Mouse (Mus musculus) brown adipose tissue, adult 24 weeks (tissue): ENCODE results near the gene Lrrk1. TPM values are rescaled to one million over a fixed set of nuclear protein-coding genes. Genes with fewer than 3 reads are reported as not detected.

Experiments used
- H3K27ac ChIP-seq: fragments of 200-500 bp; replicated peaks from 2 replicates; pipeline ENCODE4 v1.5.1; 2012; ENCODE audit warnings: low read depth, mild to moderate bottlenecking, low read length
- H3K4me1 ChIP-seq: fragments of 200-500 bp; 2 replicates; pipeline ENCODE4 v1.6.1; 2012; ENCODE audit warnings: low read length, mixed read lengths; ENCODE audit not compliant: control insufficient read depth, insufficient read depth, insufficient read length
- H3K4me3 ChIP-seq: fragments of 200-500 bp; 2 replicates; pipeline ENCODE4 v1.5.1; 2012; ENCODE audit warnings: low read depth, mild to moderate bottlenecking, low read length, moderate library complexity; ENCODE audit not compliant: insufficient read depth
- polyA plus RNA-seq: library from polyadenylated mRNA; stranded (reverse); fragments of >200 nt; gene quantifications from 2 replicates; pipeline ENCODE4 v1.2.4, GENCODE M21; 2012; ENCODE audit not compliant: missing spikeins, insufficient read depth, insufficient read length

The Lrrk1 gene
- polyA plus RNA-seq, 1 experiment: 2.1 TPM

DNA sequence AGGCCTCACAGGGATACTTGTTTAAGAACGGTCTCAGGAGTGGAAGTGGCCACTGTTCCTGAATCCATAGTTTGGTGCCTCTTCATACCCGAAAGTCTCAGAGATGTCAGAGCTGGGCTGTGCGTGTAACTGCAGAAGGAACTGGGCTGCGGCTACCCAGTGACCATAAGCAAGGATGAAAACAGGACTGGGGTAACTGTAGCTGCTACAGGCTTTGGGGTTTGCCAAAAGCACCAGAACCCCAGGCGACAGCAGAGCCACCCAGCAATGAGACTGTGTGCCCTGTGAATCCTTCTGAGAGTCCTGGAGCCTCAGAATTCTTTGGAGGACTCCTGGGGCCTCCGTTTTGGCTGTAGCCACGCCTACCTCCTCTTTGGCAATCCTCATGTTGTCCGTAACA lies 13.5 kb upstream of the Lrrk1 start:
- Histone ChIP-seq H3K27ac (no peak overlapping the region), H3K4me3 (no peak overlapping the region), H3K4me1 (peaks cover 18% of the 10 kb centered on the region)

DNA sequence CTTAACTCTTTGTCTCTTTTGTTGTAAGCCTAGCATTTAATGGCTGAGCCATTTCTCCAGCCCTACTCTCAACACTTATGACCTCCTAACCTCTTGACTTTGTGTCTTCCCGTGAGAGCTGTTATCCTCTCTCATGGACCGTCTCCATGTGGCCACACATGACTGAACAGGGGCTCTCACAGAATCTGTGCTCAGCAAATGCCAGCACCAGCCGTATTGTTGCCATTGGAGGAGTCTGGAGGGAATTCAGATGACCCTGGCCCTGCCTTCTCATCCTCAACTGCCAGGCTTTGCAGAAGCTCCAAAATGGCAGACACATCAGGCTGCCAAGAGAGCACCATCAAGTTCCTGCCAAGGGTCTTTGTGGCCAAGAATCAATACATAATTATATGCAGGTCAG lies 9.1 kb upstream of the Lrrk1 start:
- Histone ChIP-seq H3K4me1 (no peaks in the 10 kb centered on the region), H3K4me3 (no peak overlapping the region), H3K27ac (no peak overlapping the region)

DNA sequence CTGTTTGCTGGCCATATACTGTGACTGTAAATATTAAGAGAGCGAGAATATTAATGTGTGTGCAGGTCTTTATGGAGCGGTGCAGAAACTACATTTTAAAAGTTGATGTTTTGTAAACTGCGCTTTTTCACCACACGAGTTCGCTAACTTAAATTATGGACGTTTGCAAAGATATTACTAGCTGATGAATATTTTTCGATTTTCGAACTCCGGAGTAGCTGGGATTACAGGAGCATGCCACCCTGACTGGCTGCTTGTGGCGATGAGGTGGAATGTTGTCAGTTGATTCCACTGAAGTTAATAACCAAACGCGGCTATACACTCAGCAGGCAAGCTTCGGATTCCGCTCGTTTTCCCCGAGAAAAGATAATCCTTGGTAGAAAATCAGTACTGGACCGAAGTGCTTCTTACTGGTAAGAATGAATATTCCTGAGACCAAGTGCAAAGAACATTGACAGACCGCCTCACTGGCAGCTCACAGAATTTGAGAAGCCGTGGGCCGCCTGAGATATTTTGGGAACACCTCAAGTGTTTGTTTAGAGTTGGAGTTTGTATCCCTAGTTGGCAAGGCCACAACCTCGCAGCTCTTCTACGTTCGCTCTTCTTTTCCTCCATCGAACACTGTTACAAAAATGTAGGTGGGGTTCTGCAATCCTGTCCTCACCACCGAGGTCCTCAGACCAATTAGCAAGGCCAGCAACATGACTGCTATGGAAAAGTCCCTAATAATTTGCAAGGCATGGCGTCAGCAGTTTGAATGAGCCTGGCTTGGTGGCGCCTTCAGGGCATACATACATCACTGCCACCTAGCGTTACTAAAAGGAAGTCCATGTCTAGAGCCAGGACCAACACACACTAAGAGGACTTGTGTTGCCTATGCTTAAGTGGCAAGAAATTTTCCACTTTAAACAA lies 727 bp upstream of the Lrrk1 start:
- Histone ChIP-seq H3K27ac (peak overlapping the region; percentile 15), H3K4me1 (peaks cover 14% of the 10 kb centered on the region; the same call in 1 of the 2 replicates), H3K4me3 (peak overlapping the region; percentile 64)

DNA sequence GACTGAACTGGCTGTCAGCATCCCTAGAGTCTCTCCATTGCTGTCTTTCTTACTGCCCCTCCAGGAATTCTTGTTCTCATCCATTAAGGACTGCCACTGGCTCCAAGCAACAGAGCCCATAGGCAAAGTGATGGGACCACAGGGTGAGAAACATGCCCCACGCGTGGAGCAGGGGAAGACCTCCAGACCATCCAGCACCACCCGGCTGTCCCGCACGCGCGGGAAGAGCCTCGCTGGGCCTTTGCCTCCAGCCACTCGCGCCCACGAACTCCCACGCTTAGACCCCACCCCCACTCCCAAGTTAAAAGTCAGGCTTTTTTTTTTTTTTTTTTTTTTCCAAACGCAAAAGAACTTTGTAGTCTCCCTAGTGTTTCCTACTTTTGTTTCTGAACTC lies 734 bp downstream of the Lrrk1 start:
- peak overlapping the region; percentile 86 for H3K27ac ChIP-seq
- H3K4me3 ChIP-seq: peak overlapping the region; percentile 64
- H3K4me1 ChIP-seq: peaks cover 19% of the 10 kb centered on the region; the same call in 1 of the 2 replicates

DNA sequence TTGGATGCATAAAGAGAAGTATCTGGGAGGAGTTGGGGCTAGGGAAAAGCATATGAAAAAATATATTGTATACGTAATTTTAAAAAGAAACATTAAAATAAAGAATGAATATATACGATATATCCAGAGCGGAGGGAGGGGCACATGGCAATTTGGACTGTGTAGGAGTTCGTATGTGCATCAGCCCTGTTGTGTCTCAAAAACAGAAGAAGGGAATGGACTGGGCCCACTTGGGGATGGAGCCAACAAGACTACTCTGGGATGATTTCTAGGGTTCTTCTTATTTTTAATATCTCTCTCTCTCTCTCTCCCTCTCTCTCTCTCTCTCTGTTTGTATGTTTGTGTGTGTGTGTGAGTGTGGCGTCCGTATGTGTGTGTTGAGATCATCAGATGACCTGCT lies 1.7 kb downstream of the Lrrk1 start:
- H3K4me1 ChIP-seq: peaks cover 19% of the 10 kb centered on the region; the same call in 1 of the 2 replicates

DNA sequence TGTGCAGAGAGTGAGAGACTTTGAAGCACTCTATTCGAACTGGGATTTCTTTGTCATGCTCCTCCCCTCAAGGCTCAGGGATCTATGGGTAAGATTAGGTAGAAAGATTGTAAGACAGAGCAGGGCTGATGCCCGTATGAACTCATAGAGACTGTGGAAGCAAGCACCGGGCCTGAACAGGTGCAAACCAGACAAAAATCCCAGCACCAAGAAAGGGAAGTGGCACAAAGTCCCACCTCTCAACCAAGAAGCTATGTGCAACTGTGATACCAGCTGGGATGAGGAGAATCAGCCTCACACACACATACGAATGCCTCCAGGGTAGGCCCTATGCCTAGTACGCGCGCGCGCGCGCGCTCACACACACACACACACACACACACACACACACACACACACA lies 2.3 kb downstream of the Lrrk1 start:
- peaks cover 19% of the 10 kb centered on the region; the same call in 1 of the 2 replicates for H3K4me1 ChIP-seq
- peak overlapping the region; percentile 9; the same call in 1 of the 2 replicates for H3K4me3 ChIP-seq
- no peak overlapping the region for H3K27ac ChIP-seq

More for the DNA sequence above, 1.7 kb downstream of the Lrrk1 start:
- Histone ChIP-seq H3K27ac (no peak overlapping the region), H3K4me3 (no peak overlapping the region)

DNA sequence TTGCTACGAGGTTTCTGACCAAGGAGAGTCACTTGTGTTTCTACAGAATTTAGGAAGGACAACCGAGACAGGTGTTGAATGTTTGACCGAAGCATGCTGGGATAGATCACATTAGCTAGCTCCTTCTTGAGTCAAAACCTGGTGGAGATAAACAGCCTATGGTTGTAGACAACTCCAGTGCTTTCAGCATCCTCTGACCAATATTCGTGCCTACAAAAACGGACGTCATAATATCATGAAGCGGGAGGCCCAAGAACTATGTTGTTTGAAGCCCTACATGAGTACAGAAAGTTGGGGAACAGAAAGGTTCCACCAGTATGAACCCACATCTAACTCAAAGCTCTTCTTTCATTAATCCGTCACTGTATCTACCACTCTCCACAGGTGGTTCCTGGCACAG lies 3.3 kb downstream of the Lrrk1 start:
- H3K4me3 ChIP-seq: peak overlapping the region; percentile 6; the same call in 1 of the 2 replicates
- H3K27ac ChIP-seq: no peak overlapping the region
- H3K4me1 ChIP-seq: peaks cover 19% of the 10 kb centered on the region; the same call in 1 of the 2 replicates

DNA sequence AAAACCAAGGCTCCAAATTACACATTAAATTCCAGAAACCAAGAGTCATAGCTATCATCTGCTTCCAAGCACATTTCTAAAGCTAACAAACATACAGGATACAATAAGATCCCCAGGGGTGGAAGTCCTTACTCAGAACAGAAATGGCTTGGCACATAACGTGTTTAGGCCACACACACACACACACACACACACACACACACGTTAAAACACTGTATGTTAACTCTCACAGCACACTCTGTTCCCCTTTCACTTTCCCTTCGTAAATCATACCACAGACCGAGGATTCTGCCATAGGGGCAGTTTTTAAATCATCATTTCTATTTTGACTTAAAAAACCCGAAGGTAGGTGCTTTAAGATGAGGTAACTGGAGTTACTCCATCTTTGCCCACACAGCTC lies 3.9 kb downstream of the Lrrk1 start:
- Histone ChIP-seq H3K4me1 (peaks cover 19% of the 10 kb centered on the region; the same call in 1 of the 2 replicates), H3K4me3 (no peak overlapping the region), H3K27ac (peak overlapping the region; percentile 38; the same call in 1 of the 2 replicates)

DNA sequence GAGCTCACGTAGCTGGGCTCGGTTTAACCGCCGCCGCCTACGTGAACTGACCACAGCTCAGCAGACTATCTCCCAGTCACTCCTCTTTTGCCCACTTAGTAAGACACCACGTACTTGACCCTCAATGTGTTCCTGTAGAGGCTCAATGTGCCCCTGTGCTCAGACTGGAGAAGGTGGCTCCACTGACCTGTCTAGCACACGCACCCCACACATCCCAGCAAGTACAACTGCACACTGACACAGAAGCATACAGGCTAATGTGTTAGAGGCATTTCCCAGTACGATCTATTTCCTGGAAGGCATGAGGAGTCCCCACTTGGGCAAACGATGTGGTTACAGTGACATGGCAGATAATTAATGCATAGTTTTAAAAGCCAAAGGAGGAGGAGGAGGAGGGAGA lies 11.6 kb downstream of the Lrrk1 start:
- H3K27ac ChIP-seq: no peak overlapping the region
- no peaks in the 10 kb centered on the region for H3K4me1 ChIP-seq
- H3K4me3 ChIP-seq: no peak overlapping the region

DNA sequence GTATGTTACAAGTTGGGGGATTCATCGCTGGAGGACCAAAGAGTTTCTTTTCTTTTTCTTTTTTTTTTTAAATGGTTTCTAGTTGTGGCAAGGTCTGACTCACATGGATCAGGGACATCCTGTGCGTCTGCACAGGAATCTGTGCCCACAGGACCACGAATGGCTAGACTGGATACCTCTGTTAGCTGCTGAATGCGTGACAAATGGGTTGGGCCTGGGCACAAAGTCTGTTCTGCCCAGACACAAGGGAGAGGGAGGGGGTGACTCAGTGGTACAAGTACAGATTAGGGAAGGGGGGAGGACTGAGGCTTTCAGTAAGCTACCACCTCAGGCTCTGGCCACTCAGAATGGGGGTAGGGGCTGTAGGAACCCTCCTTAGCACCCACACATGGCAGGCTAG lies 12.4 kb downstream of the Lrrk1 start:
- Histone ChIP-seq H3K4me1 (no peaks in the 10 kb centered on the region), H3K4me3 (no peak overlapping the region), H3K27ac (no peak overlapping the region)

DNA sequence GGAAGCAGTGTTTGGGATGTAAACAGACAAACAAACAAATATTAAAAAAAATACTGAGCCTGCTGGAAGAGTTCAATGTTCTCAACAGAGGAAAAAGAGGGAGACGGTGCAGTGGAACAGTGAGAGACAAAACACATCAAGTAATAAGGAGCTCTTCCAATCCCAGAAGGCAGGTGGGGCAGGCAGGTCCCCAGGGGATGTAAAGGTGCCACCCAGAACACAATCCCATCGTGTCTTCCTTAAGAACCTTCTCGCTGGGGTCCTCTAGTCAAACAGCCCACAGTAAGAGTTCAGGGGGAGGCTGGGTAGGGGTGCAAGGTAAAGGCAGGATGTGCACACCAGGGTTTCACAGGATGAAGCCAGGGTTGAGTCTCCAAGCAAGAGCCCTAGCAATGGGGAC lies 14.8 kb downstream of the Lrrk1 start:
- Histone ChIP-seq H3K4me1 (peaks cover 6% of the 10 kb centered on the region; the same call in 1 of the 2 replicates), H3K4me3 (no peak overlapping the region), H3K27ac (no peak overlapping the region)

DNA sequence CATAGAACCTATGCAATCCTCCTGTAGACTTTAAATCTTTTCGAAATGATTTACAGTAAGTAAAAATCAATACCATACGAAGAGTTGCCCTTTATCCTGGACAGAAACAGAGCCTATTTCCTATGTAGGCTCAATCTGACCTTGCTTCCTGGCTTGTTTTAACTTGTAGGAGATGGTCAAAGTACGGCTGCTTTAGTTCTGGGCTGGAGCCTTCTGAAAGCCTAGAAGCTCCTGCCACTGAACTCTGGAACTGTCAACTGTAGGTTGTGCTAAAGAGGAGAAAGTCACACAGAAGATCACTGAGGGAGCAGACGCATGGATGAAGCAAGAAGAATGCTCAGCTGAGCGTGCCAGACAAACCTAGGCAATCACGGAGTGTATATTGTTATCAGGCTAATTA lies 17.2 kb downstream of the Lrrk1 start:
- Histone ChIP-seq H3K4me3 (no peak overlapping the region), H3K4me1 (peaks cover 6% of the 10 kb centered on the region; the same call in 1 of the 2 replicates), H3K27ac (no peak overlapping the region)

DNA sequence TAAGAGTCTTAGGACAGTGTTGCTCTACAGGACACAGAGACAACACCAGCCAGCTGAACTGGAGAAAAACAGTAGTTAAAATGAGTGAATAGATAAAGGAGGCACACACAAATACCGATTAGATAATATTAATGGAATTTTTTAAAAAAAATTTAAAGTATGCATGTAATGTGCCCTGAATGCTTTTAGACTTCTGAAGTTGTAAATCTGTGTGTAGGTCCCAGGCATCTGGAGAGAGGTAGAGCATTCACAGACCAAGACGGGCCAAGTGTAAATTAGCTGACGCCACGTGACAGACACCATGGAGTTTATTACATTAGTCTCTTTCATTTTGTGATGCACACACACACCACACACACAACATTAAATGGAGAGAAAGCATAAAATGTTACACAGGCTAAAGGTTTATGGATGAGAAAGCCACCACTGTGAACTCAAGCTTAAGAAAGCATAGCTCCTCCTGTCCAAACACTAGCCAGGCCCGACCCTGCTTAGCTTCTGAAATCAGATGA lies 18.2 kb downstream of the Lrrk1 start:
- Histone ChIP-seq H3K4me1 (peaks cover 6% of the 10 kb centered on the region; the same call in 1 of the 2 replicates), H3K27ac (0 out of 2 replicates have a peak overlapping the region, but pooled peaks have one; percentile 5), H3K4me3 (no peak overlapping the region)

DNA sequence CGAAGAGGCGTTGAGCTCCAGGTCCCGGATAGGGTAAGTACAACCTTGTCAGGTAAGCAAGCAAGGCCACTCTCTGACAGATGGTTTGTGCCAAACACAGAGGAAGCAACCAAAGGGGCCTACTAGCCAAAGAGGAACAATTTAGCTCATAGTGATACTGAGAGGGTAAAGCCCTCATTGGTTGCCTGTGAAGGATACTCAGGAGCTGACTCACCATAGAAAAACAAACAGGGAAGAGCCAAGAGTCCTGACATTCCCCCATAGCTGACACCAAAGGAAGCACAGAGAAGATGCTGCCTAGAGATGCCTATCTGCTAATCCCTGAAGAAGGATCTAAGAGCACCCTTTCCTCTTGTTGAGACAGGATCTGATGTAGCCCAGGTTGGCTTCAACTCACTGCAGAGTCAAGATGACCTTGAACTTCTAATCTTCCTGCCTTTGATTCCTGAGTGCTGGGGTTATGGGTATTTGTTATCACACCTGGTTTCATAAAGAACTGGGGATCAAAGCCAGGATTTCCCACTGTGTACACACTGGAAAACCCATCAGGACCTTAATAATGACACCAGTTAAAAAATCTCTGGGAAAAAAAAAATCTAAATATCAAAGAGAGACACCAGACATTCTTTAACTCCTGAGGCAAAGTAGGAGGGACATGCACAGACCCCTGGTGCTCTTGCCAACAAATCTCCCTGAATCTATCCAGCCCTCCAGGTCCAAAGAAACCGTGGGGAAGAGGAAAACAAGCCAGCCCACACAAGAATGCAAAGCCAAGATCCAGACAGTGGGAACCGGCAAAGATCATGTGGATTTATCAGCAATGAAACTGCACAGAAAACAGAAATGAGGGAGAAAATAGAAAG lies 18.8 kb downstream of the Lrrk1 start:
- peak overlapping the region; percentile 34; the same call in 1 of the 2 replicates for H3K27ac ChIP-seq
- H3K4me1 ChIP-seq: peaks cover 6% of the 10 kb centered on the region; the same call in 1 of the 2 replicates
- H3K4me3 ChIP-seq: no peak overlapping the region

DNA sequence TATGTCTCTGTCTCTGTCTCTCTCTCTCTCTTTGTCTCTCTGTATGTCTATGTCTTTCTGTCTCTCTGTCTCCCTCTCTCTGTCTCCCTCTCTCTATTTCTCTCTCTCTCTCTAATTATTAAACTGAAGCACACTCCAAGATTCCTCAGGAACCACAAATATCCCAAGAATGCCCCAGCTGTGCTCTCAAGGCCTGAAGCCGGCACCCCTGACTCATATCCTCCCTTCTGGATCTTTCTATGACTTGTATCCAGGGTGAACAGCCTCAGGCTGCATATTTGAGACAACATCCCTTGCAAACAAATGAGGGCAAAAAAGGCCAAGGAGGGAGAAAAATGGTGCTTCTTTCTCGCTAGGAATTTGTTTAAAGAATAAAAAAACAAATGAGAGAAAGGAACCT lies 22.2 kb downstream of the Lrrk1 start, which contains the start of gene Gm10974:
TSS of gene Gm10974 (plus strand) at position 2 of the 400 bp plus-strand sequence.
- Histone ChIP-seq H3K4me1 (peaks cover 6% of the 10 kb centered on the region; the same call in 1 of the 2 replicates), H3K27ac (0 out of 2 replicates have a peak within 1 kb of the TSS, but pooled peaks have one; percentile 7)

More for the DNA sequence above, 22.2 kb downstream of the Lrrk1 start, which contains the start of gene Gm10974:
- no peak within 1 kb of the TSS for H3K4me3 ChIP-seq
